Mouse (Mus musculus): ENCODE measurements around the gene 4930404N11Rik. TPM values are rescaled to one million over a fixed set of nuclear protein-coding genes. Genes with fewer than 3 reads are reported as not detected.
A peak's percentile ranks its signal among the peaks of the same experiment; 100 is the strongest.

4930404N11Rik gene
- total RNA-seq, 1 experiment from 2014 or later = 2.4 TPM

DNA sequence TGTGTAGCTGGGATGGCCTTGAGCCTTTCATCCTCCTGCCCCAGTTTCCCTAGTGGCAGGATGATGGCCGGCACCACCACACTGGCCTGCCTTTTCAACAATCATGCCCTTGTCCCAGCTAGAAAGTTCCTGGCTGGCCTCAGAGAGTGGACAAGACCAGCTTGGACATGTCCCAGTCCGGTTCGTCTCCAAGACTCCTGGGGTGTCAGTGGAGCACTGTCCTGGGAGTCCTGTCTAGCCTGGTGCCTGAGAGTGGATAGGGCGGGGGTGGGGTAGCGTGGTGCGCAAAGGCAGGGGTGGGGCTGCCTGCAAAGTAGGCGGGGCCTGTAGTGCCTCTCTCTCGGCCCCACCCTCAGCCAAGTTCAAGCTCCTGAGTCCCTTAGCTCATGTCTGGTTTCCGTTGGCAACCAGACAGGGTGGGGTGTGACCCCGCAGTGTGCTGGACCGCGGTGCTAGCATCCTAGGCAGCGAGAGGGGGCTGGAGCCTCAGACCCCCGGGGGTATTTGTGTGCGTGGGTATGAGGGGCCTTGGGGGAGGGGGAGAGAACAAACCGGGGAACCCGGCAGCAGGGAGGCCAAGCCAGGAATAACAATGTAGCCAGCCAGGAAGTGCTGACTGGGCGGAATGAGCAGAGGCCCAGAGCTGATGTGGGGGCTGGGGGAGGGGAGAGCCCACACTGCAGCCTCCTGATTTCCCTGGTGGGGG is 36.1 kb upstream of the 4930404N11Rik start:
- peak; percentile 50 for DNase-seq

DNA sequence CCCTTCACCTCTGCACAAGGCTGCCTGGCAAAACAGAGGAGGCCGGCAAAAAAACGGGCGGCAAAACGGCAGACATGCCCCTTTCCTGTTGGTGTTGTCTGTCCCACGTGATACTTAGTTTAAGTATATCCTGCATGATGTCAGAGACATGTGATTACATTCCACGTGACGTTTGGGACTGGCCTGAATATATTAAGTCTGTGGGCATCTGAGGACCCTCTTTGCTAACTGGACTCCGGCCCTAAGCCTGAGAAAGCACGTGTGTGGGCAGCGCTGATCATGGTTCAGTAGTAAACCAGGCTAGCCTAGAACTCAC is 35.5 kb upstream of the 4930404N11Rik start:
- DNase-seq = no peak

DNA sequence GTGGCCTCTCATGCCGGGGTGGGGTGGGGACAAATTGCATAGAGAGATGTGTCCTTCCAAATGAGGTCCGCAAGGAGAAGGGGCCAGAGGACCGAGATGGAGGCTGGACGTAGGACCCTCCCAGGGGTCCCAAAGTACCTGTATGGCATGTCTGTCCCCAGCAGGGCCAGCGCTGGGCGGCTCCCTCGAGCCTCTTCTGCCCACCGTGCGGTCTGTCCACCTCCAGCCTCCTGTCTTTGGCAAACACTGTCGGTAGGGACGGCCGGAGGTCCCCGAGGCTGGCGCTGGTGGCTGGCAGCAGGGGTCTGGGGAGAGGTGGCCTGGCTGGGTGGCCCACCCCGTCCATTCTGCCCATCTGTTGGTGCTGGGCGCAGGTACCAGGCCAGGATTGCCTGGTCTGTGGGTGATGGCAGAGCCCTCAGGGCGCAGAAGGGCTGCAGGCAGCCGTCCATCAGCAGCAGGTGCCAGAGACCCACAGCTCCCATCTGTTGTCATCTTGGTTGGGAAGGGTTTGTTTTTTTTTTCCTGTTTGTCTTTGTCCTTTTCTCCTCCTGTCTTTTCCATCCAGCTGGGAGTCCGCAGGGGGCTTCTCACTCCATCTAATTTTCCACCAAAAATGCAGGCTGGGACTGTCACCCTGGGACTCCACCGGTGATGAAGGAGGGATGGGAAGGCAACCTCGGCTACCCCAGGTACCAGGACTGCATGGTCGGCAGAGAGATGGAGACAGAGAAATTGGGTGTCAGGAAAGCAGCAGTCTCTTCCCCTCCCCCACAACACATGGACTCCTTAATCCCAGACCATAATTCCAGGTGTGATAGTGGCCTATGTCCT is 35.0 kb upstream of the 4930404N11Rik start:
- no peak for DNase-seq

DNA sequence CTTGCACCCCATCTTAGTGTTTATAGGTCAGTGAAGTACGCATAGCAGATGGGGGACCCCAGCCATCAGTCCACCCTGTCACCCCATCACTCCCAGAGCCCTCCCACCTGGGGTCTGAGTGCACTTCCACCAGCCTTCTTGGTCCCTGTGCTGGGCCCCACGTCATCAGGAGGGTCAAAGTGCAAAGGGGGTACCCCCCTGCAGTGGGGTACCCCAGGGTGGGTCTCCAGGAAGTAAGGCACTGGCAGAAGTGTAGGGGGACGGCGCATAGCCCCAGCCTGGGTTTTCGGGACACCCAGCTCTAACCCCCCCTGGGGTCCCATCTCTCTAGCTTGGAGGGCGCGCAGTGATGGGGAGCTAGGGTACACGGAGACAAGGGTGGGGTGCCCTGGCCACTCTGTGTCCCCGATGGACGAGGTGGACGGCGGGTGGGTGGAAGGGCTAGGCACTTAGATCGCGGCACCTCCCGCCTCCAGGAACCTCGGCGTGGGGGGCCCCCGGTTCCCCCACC is 34.2 kb upstream of the 4930404N11Rik start:
- DNase-seq = no peak

DNA sequence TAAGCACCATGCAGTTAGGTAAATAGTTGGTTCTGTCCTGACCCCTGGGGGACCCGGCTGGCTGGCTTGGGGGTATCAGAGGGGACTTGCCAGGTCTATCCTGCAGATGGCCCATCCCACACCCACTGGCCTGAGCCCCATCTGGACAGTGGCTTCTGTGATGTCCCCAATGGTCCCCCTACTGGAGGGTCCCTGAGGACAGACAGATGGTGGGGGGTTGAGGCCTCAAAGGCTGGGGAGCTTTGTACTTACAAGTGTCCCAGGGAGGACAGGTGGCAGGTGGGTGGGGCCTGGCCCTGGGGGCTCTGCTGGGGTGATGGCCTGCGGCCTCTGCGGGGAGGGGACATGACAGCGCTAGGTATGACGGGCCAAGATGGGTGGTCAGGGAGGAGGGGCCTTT is 33.7 kb upstream of the 4930404N11Rik start:
- no peak for DNase-seq

DNA sequence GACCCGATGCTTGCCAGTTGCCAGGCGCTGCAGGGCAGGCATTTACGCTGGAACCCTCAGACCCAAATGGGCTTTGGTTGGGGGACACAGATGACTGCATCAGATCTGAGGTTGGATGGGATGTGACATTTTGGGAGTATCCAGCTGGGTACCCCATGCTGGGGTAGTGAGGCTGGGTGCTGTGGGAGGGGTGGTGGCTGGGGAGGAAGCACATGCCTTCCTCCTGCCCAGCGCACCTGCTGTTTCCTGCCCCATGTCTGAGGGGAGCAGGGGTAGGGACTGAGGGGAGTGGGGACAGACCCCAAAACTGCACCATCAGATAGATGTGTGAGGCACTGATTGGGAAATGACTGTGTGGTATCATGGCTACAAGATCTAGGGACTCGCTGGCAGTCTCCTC is 31.1 kb upstream of the 4930404N11Rik start:
- DNase-seq = no peak

DNA sequence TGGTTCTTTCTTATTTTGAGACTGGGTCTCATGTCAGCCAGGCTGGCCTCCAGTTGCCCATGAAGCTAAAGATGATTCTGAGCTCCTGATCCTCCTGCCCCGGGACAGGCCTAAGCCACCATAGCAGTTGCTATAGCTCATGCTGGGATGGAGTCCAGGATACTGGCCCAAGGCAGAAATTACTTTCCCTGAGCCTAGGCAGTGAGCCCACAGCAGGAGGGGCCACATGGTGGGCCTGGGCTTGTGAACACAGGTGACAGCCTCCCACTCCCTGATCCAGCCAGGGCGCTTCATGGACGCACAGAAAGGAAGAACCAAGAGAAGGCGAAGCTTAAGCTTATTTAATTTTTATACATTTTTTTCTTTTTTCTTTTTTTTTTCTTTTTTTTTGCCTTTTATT is 30.2 kb upstream of the 4930404N11Rik start:
- no peak for DNase-seq

DNA sequence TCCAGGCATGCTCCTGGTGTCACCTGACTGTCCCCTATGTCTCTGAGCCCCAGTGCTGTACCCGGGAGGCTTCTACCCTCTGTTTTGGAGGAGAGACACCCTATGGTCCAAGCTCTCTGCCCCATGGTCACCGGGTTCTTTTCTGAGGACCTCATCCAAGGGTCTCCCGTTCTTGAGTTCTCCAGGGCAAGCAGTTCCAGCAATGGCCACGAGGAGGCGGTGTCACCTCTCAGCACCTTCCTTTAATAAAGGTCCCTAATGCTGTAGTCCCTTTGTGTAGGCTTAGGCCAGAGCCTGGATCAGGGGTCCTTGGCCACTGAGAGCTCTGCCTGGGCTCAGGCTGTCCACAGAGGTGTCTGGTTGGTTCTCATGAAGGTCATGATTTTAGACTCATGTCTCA is 29.5 kb upstream of the 4930404N11Rik start:
- peak; percentile 64 for DNase-seq

DNA sequence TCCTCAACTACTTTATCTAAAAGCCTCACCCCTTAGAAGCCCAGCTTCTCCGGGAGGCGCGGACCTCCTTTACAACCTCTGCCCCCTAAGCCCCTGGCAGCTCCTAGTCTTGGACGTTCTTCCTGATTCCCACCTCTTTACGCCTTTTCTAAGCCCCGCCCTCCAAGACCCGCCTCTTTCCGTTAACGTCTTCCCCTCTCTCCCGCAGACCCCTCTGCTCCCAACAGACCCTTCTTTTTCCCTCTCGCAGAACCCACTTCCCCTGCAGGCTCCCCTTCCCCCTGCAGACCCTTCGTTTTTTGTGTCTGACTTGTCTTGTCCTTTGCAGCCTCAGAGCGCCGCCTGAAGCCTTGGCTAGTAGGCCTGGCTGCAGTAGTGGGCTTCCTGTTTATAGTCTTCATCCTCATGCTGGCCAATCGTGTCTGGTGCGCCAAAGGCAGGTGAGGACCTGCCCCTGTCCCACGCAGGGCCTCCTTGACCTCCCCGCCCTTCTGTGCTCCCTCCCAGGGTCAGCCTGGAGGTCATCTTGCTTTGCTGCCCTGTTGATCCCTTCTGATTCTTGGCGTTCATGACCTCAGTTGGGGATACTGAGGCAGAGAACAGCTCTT is 27.9 kb upstream of the 4930404N11Rik start:
- no peak for DNase-seq

DNA sequence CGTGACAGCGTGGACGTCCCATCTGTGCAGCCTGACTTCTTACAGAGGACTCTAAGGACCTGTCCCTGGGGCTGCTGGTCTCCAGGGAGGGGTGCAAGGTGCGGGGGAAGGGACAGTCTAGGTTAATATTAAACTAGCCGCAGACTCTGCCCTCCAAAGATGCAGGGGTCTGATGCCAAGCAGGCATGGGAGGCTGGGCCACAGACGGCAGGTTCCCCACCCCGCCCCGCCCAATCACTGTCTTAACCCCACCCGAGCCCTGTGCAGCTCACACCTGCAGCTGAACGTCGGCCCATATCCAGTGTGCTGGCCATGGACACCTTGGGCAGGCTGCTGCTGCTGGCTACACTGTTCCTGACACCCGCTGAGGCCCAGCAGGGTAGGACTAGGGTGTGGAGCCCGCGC is 27.2 kb upstream of the 4930404N11Rik start, which contains the start of gene Smim24:
Gene Smim24 (plus strand): TSS at position 271 of the 405 bp plus-strand sequence.
- DNase-seq = no peak

DNA sequence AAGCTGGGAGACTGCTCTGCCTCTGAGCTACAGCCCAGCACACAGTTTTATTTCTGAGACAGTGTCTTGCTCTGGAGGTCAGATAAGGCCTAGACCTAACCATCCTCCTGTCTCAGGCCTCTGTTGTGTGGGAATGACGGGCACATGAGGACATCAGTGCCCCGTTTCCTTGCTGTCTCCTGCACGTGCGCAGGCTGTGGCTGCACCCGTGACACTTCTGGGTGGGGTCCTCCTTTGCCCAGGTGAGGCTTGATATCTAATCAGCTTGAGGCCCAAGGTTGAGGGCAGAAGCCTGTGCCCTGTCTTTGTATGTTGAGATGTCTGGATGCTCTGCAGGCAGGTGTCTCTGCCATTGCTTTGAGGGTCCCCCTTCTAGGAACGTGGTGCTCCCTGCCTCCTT is 26.7 kb upstream of the 4930404N11Rik start:
- DNase-seq = no peak

DNA sequence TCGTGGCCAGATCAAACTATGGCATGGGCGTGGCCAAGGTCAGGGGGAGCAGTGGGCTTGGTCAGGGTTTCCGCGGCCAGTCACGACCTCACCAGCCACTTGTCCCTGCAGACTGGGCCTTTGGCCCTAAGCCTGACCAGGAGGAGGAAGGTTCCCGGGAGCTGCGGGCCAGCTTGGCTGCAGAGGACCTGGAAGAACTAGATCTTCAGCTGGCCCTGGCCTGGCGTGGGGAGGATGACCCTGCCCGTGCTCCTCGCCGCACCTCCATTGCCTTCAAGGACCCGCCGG is 25.0 kb upstream of the 4930404N11Rik start:
- DNase-seq = no peak

DNA sequence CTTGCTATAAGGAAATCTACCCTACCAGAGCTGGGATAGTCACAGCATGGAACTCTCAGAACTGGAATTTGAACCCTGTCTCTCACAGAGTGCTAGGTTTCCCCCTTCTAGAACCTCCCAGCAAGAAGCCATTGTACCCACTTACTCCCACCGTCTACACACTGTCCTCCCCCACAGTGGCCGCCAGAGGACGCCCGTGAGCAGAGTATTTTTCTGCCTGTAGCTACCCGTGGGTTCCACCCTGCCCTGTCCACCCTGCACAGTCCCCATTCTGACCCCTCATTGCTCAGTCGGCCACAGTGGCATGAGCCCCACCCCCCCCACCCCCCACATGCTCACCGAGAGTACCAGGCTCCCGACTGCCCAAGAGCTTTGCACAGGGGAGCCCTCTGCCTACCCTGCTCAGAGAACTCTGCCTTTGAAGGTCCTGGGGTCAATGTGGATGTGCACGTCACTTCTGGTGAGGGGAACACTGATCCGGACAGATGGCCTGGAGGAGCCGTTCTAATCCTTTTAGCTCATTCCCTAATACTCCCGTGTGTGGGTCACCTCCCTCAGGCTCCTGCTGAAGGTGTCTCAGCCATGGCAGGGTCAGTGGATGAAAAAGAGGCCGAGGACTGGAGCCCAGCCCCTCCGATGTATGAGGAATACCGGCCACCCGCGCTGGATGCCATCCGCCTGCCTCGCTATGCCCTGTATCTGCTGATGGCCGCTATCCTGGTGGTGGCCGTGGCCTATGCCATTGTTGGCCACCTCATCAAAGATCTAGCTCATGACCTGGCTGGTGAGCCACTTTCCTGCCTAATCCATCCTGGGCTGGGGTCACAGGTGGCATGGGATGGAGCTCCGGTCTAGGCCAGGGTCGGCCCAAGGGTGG is 24.4 kb upstream of the 4930404N11Rik start:
- peak; percentile 82 for DNase-seq

DNA sequence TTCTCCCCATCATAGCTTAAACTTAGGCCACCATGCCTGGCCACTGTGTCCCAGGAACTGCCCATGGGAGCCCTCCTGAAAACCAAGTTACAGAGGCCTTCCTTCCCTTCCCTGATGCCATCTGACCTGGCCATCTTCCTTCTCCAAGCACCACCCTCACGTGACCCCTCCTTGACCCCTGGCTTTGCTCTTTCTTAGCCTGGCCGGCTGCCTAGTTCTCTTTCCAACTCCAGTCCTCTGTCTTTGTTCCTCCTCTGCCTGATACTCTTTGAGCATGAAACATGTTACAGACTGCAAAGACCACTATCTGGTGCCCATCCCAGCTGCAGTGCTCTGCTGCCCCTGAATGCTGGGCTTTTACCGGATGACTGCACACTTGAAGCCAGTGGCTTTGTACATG is 23.8 kb upstream of the 4930404N11Rik start:
- DNase-seq = peak; percentile 53

DNA sequence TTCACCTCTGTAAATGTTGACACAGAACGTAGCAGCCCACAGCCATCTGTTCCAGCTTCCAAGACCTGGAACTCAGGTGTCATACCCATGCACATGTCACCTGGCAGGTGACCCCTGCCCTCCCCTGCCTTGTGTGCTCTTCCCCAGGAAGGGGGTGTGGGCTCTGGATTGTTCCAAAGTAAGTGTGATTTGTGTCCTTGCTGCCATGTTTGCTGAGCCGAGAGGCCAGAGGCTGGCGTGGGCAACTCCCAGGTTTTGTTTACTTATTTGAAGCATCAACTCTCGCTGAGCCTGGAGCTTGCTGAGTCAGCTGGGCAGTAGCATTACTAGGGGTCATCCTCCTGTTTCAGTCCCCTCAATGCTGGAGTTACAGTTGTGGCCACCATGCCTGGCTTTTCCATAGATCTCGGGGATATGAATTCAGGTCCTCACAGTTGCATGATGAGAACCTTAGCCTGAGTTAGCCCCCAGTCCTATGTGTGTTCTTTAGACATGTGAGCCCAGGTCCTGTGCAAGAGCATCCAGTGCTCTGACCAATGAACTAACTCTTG is 23.0 kb upstream of the 4930404N11Rik start, which contains the start of gene Gm48552:
Gene Gm48552 (plus strand): TSS at position 501 of the 551 bp plus-strand sequence.
- no peak for DNase-seq

DNA sequence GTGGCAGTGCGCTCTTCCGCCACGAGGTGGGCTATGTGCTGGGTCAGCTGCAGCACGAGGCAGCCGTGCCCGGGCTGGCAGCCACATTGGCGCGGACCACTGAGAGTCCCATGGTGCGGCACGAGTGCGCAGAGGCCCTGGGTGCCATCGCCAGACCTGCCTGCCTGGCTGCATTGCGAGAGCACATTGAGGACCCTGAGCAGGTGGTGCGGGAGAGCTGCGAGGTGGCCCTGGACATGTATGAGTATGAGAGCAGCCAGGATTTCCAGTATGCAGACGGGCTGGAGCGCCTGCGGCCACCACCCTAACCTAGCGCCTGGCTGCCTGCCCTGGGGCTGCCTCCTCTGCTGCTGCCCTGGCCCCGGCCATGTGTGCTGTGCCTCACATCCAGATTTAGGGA is 22.1 kb upstream of the 4930404N11Rik start:
- DNase-seq = no peak

DNA sequence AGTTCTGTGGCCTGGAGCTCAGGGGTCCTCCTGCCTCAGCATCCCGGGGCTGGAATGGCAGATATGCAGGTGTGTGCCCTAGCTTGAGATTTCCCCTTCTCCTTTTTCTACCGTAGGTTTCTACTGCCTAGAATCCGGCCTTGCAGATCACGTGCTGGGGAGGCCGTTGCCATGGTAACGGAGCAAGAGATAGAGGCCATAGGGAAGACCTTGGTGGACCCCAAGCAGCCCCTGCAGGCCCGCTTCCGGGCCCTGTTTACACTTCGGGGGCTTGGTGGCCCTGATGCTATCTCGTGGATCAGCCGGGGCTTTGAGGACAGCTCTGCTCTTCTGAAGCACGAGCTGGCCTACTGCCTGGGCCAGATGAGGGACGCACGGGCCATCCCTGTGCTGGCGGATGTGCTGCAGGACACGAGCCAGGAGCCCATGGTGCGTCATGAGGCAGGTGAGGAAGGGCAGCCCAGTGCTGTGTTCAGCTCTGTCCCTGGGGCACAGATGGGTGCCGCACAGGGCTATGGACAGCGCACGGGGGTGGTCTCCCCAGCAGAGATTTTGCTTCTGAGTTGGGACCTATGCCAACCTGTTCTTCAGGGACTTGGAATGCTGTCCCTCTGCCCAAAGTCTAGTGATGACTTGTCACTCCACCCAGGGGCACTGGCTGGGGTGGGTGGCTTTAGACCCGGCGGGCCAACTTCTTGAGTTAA is 20.1 kb upstream of the 4930404N11Rik start:
- DNase-seq = no peak

DNA sequence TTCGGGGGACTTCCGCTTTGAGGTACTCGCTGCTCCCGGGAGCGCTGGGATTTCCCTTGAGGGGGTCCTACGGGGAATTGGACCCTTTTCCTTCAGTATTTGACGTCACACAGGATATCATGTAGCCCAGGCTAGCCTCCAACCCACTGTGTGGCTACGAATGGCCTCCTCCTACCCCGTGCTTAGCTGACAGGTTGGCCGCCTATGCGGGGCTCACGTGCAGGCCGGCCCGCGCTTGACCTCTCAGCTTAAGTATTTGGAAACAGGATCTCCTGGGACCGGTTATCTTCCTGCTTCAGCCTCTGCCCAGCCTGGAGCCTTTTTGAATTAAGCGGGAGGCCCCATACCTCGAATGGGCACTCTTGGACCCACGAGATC is 19.0 kb upstream of the 4930404N11Rik start:
- no peak for DNase-seq

DNA sequence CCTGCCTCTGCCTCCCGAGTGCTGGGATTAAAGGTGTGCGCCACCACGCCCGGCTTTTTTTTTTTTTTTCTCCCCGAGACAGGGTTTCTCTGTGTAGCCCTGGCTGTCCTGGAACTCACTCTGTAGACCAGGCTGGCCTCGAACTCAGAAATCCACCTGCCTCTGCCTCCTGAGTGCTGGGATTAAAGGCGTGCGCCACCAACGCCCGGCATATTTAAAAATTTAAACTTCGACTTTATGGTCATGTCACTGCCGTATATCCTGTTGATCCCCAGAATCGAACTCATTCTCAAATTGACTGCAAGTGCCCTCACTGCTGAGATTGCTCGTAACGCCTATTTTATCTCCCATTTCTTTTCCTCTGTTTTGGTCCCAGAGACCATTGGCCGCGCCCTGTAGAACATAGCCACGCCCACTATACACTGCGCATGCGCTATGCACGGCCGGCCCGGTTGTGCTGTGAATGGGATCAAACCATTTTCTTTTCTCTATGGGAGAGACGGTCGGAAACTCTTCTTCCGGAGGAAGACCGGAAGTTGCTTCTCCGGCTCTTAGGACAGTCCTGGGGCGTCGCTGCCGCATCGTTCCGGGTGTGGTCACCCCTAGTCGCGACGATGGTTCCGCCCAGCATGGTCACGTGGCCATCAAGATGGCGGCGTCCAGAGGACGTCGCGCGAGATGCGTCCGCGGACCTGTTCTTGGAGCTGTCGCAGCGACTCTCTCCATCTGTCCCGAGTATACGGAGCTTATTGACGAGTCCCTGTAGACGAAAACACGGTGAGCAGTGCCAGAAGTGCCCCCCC is 18.4 kb upstream of the 4930404N11Rik start, which contains the start of the genes Dohh and Gm48551:
Gene Dohh (plus strand): TSS at position 627 of the 803 bp plus-strand sequence.
Gene Gm48551 (plus strand): TSS at position 665 of the 803 bp plus-strand sequence.
- DNase-seq = peak; percentile 99

DNA sequence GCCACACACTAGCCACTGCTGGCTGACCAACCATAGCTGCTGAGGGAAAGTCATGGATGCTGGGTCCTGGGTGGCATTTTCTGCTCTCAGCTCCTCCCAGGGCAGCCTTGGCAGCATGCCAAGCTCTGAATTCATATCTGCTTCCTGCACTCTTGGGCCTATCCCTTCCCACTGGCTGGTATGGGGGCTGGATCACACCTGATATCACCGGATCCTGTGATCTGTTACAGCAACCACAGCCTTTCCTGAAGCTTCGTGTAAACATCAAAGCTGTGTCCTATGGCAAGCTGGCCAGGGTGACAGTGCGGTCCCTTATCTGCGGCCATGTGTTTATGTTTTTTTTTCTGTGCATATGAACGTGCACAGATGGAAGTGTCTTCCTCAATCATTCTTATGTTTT is 16.4 kb upstream of the 4930404N11Rik start:
- no peak for DNase-seq

All from adrenal gland, postnatal 25 days (tissue).